Mouse (Mus musculus) mesoderm, embryonic 11.5 days (tissue): ENCODE measurements at regions not wholly inside any gene's neighbourhood (a gene's known extent, or its start where the extent isn't known, plus 50 kb on each side); places are given as distances from the start of the nearest gene placed in this dataset.

Experiments
- DNase-seq: peaks from one replicate; pipeline ENCODE4 v3.0.0-alpha.2; 2012; ENCODE audit warnings: low read depth, low spot score

DNA sequence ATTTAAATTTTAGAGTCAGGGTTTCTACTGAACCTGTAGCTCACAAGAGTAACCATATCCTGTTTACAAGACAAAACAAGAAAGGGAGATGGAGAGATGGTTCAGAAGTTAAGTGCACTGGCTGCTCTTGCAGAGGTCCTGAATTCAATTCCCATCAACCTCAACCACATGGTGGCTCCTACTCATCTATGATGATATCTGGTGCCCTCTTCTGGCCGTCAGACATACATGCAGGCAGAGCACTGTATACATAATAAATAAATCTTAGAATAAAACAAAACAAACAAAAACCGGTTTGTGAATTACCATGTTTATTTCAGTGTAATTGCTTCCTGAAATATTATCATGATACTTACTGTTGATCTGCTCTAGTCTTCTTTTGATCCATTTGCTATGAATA, 845.4 kb downstream of the Pcdh18 start:
- DNase-seq, result no peak

- no peak for DNase-seq
Observed at GRCm38 (mm10) chr3:48890403-48890802, 866.7 kb downstream of the Pcdh18 start.

DNA sequence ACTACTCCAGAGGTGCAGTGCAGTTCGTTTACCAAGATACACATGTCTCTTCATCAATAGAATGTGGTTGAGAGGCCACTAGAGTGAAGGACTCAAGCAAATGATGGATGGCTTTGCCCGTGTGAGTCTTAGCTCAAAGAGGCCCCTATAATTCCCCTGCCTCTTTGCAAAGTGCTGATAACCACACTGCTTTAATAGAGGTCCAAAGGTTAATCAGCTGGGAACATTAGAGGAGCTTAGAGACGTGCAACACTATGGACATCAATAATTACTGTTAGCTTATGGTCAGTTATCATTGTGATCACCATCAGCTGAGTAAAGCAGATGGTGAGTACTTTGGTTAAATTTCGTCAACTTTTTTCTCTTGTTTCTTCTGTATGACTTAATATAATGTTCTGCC, 869.2 kb downstream of the Pcdh18 start:
- DNase-seq, result peak; percentile 16

- DNase-seq, result no peak
Observed at GRCm38 (mm10) chr3:48869527-48869926, 887.6 kb downstream of the Pcdh18 start.

GRCm38 (mm10) chr3:48846049-48846653, 911.0 kb downstream of the Pcdh18 start:
- DNase-seq, result peak; percentile 85

- no peak for DNase-seq
Observed at GRCm38 (mm10) chr3:48840692-48841091, 916.4 kb downstream of the Pcdh18 start.

DNA sequence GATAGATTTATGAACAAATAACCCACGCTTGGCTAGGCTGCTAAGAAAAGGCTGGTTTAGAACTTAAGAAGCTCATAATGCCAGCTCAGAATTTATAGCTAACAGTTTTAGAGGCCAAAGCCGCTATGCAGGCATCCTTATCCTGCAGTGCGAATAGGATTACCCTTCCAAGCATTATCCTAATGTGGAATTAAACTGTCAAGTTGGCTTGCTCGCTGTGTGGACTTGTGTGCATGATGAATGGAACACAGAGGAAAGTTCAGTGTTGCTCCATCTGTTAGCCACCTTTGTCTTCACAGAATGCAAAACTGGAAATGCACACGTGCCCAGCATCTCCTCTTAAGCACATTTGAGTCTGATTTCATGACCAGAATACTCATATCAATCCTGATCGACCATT, 933.8 kb downstream of the Pcdh18 start:
- peak; percentile 71 for DNase-seq

GRCm38 (mm10) chr3:48804398-48804797, 952.7 kb downstream of the Pcdh18 start:
- no peak for DNase-seq

GRCm38 (mm10) chr3:48771709-48772108, 985.4 kb downstream of the Pcdh18 start:
- no peak for DNase-seq
